Mouse (Mus musculus) hindbrain, embryonic 10.5 days (tissue): ENCODE results near the gene Camsap1. TPM values are rescaled to one million over a fixed set of nuclear protein-coding genes. Genes with fewer than 3 reads are reported as not detected.

Experiments used
- polyA plus RNA-seq: library from polyadenylated mRNA; unstranded; fragments of >200 nt; fragmentation: Nextera tagmentation; extraction: Ambion mirVana; gene quantifications from 2 replicates; pipeline ENCODE4 v1.2.1, GENCODE M21; 2016

Gene Camsap1
- polyA plus RNA-seq, 1 experiment from 2014 or later, result 48.7 TPM

Other genes starting within 250 kb of the Camsap1 start
- gene Obp2b, start 246.3 kb downstream of the Camsap1 start, polyA plus RNA-seq, result not detected in 2 replicates
- not detected in 2 replicates for gene Lcn3, start 217.7 kb downstream of the Camsap1 start, polyA plus RNA-seq
- not detected in 2 replicates for gene Lcn11, start 206.3 kb downstream of the Camsap1 start, polyA plus RNA-seq
- not detected in 2 replicates for gene Gm13539, start 201.0 kb downstream of the Camsap1 start, polyA plus RNA-seq
- not detected in 2 replicates for gene Glt6d1, start 167.4 kb downstream of the Camsap1 start, polyA plus RNA-seq
- gene Lcn9, start 160.1 kb downstream of the Camsap1 start, polyA plus RNA-seq, result not detected in 2 replicates
- gene Sohlh1, start 136.0 kb downstream of the Camsap1 start, polyA plus RNA-seq, result not detected in 2 replicates
- gene Kcnt1, start 119.5 kb downstream of the Camsap1 start, polyA plus RNA-seq, result 0.45 and 1.0 TPM in 2 replicates
- 94.4 and 96.9 TPM in 2 replicates for gene Ubac1, start 38.5 kb upstream of the Camsap1 start, polyA plus RNA-seq
- gene Nacc2, start 139.9 kb upstream of the Camsap1 start, polyA plus RNA-seq, result 6.2 and 8.4 TPM in 2 replicates
- gene Lhx3, start 225.0 kb upstream of the Camsap1 start, polyA plus RNA-seq, result 4.4 and 6.3 TPM in 2 replicates